In genomic region chr16:38468706-38469018, GRCm38 (mm10) we compare ENCODE assay signal across 30 mouse cellular contexts. TPM values are rescaled to one million over a fixed set of nuclear protein-coding genes. Genes with fewer than 3 reads are reported as not detected.
DNase-seq lines count a peak whose midpoint lies in the region; ATAC-seq and TF ChIP-seq lines count a peak whose summit lies in the region.
"Had no signal": no experiment of that assay in that cellular context is flagged by ENCODE, and none has a peak within 500 bp of the region (broad histone marks: within the 10 kb centered on the region; RNA-seq: fewer than 3 reads in every experiment).

No protein-coding gene starts in this region.

- no peak overlapping the region for H3K4me3 ChIP-seq in gastrocnemius, adult 2 months
- H3K4me3 ChIP-seq in MEL (ENCODE audit: control insufficient read depth in 1 of 2, insufficient read depth in 1 of 2, low read depth in 2 of 2, low read length in 2 of 2) = no peak overlapping the region
- H3K4me3 ChIP-seq in intestine, postnatal 0 days (ENCODE audit: low read depth, low read length) = no peak overlapping the region
- H3K4me3 ChIP-seq: forebrain, embryonic 12.5 days; hindbrain, embryonic 13.5 days; left cerebral cortex, adult 2 months; limb, embryonic 10.5 days; liver, embryonic 13.5 days; lung, embryonic 15.5 days; midbrain, embryonic 10.5 days; myocyte had no signal

- TF ChIP-seq EP300 in MEL (IDR thresholded peaks at IDR 0.05; ENCODE audit: low read depth in 1 of 2, low read length in 2 of 2) = no peak

- no peak overlapping the region for H3K9ac ChIP-seq in MEL (ENCODE audit: control insufficient read depth, low read depth, low read length, poor library complexity, severe bottlenecking)
- no peak overlapping the region for H3K9ac ChIP-seq in intestine, postnatal 0 days (ENCODE audit: low read depth, low read length)
- H3K9ac ChIP-seq: forebrain, embryonic 12.5 days; hindbrain, embryonic 13.5 days; lung, embryonic 15.5 days had no signal

- WGBS in intestine, postnatal 0 days = 42% methylated on average over 3 of the region's 3 CpGs

- H3K9me3 ChIP-seq in MEL (replicated peaks; ENCODE audit: insufficient read depth, low read length) = no peaks in the 10 kb centered on the region
- no peaks in the 10 kb centered on the region for H3K9me3 ChIP-seq in intestine, postnatal 0 days (ENCODE audit: control insufficient read depth)
- H3K9me3 ChIP-seq: forebrain, embryonic 12.5 days; G1E; hindbrain, embryonic 13.5 days; limb, embryonic 10.5 days; liver, embryonic 13.5 days; lung, embryonic 15.5 days; midbrain, embryonic 10.5 days had no signal

- no peaks in the 10 kb centered on the region for H3K27me3 ChIP-seq in MEL (ENCODE audit: control insufficient read depth in 1 of 2, insufficient read depth in 2 of 2, low read length in 2 of 2)
- no peaks in the 10 kb centered on the region for H3K27me3 ChIP-seq in intestine, postnatal 0 days (replicated peaks; ENCODE audit: control insufficient read depth, insufficient read depth, low read length)
- H3K27me3 ChIP-seq: forebrain, embryonic 12.5 days; hindbrain, embryonic 13.5 days; liver, embryonic 13.5 days; lung, embryonic 15.5 days had no signal

- no peak; the same call in 1 of the 2 replicates for TF ChIP-seq RAD21 in MEL (IDR thresholded peaks at IDR 0.05; ENCODE audit: low read depth, low read length)

- TF ChIP-seq POLR2A in MEL (IDR thresholded peaks at IDR 0.05; ENCODE audit: control insufficient read depth in 1 of 2, insufficient read depth in 1 of 2, low read depth in 1 of 2, low read length in 2 of 2, poor library complexity in 1 of 2) = no peak

- peaks cover 0 to 20% of the 10 kb centered on the region in 2 experiments; a peak in 3 of 4 replicates for H3K4me1 ChIP-seq in MEL (ENCODE audit: control insufficient read depth in 1 of 2, insufficient read depth in 2 of 2, low read length in 2 of 2)
- no peaks in the 10 kb centered on the region for H3K4me1 ChIP-seq in intestine, postnatal 0 days (replicated peaks; ENCODE audit: control insufficient read depth, insufficient read depth, low read length)
- H3K4me1 ChIP-seq: forebrain, embryonic 12.5 days; hindbrain, embryonic 13.5 days; limb, embryonic 10.5 days; lung, embryonic 15.5 days; midbrain, embryonic 10.5 days had no signal

- peak; percentile 29; the same call in 1 of the 2 replicates for TF ChIP-seq CTCF in gastrocnemius, adult 2 months (IDR thresholded peaks at IDR 0.05)
- no peak for TF ChIP-seq CTCF in MEL (IDR thresholded peaks at IDR 0.05 in 2 of 3, conservative IDR thresholded peaks at IDR 0.05 in 1 of 3; ENCODE audit: control insufficient read depth in 1 of 3, insufficient read depth in 1 of 3, low read depth in 2 of 3, low read length in 3 of 3, poor library complexity in 1 of 3, severe bottlenecking in 1 of 3)
- peak; percentile 58 for TF ChIP-seq CTCF in intestine, postnatal 0 days (IDR thresholded peaks at IDR 0.05; ENCODE audit: low read depth)

- H3K36me3 ChIP-seq in MEL (ENCODE audit: control insufficient read depth in 1 of 2, insufficient read depth in 2 of 2, low read length in 2 of 2) = peaks cover 0 to 20% of the 10 kb centered on the region in 2 experiments; a peak in 2 of 4 replicates
- H3K36me3 ChIP-seq in intestine, postnatal 0 days (ENCODE audit: control insufficient read depth, insufficient read depth) = no peaks in the 10 kb centered on the region
- H3K36me3 ChIP-seq: forebrain, embryonic 12.5 days; hindbrain, embryonic 13.5 days; limb, embryonic 10.5 days; liver, embryonic 13.5 days; lung, embryonic 15.5 days; midbrain, embryonic 10.5 days had no signal

- DNase-seq in gastrocnemius, adult 2 months = no peak
- DNase-seq in gastrocnemius, postnatal 14 days = no peak
- DNase-seq in kidney, postnatal 14 days = peak; percentile 30
- no peak for DNase-seq in kidney, adult 11 months
- no peak for DNase-seq in MEL (ENCODE audit: low read depth, low spot score)
- no peak for DNase-seq in layer of hippocampus, adult 18-20 months (ENCODE audit: low spot score in 2 of 2)
- no peak for DNase-seq in left cerebral cortex, postnatal 14 days (ENCODE audit: low spot score in 2 of 2)
- DNase-seq: cerebellum, adult 8-10 months; gastrocnemius, postnatal 36 days; heart, postnatal 14 days; layer of hippocampus, adult 9-11 months; liver, embryonic 13.5 days; lung, postnatal 4 days; right cerebral cortex, postnatal 14 days; spleen, adult 18-20 months; thymus, postnatal 36 days had no signal

- H3K27ac ChIP-seq in gastrocnemius, adult 2 months = no peak overlapping the region
- no peak overlapping the region for H3K27ac ChIP-seq in MEL (ENCODE audit: control insufficient read depth, low read depth, low read length)
- H3K27ac ChIP-seq in intestine, postnatal 0 days (ENCODE audit: low read depth, low read length) = peak overlapping the region; percentile 62; the same call in 1 of the 2 replicates
- H3K27ac ChIP-seq: forebrain, embryonic 12.5 days; hindbrain, embryonic 13.5 days; left cerebral cortex, adult 2 months; limb, embryonic 10.5 days; liver, embryonic 13.5 days; lung, embryonic 15.5 days; midbrain, embryonic 10.5 days had no signal

- intact Hi-C loops in gastrocnemius, adult 2 months (cut with DNase I) = no loop called here
- intact Hi-C loops in gastrocnemius, postnatal 14 days (cut with DNase I; ENCODE audit: low total_unique reads) = no loop called here
- intact Hi-C loops in left cerebral cortex, postnatal 14 days (cut with DNase I) = no loop called here

- H3K79me2 ChIP-seq in MEL (ENCODE audit: control insufficient read depth, insufficient read depth, low read length, poor library complexity) = no peaks in the 10 kb centered on the region

- ATAC-seq in intestine, postnatal 0 days = peak; percentile 23; the same call in 1 of the 2 replicates
- ATAC-seq: CD4-positive, CD25-positive, alpha-beta regulatory T cell, adult 4 months had no signal

- H3K4me2 ChIP-seq in intestine, postnatal 0 days (replicated peaks; ENCODE audit: low read depth) = no peak overlapping the region
- H3K4me2 ChIP-seq: forebrain, embryonic 12.5 days; heart, embryonic 11.5 days; hindbrain, embryonic 13.5 days; liver, embryonic 13.5 days; lung, embryonic 15.5 days had no signal

TF ChIP-seq in MEL, 35 proteins besides CTCF, POLR2A, EP300 and RAD21:
- TF ChIP-seq SMC3 (IDR thresholded peaks at IDR 0.05; ENCODE audit: low read depth, low read length) (peak; percentile 16; the same call in 1 of the 2 replicates), GATA1 (IDR thresholded peaks at IDR 0.05; ENCODE audit: low read depth, low read length) (no peak)
TF ChIP-seq in MEL: peak in this region for 1.

RNA-seq across cellular contexts. Expression of gene Cd80, which starts 13.3 kb away (rescaled TPM):
- under 1 TPM; 0.13 to 0.31 TPM for total RNA-seq in gastrocnemius, adult 2 months (2021)
- total RNA-seq in gastrocnemius, postnatal 14 days (2021) = under 1 TPM in 1 of 2 experiments, not detected in 1; 0.12 TPM
- total RNA-seq in MEL (2012; rRNA removed) = 0.04 and 0.07 TPM in 2 replicates
- under 1 TPM in 1 of 2 experiments, not detected in 1; 0.38 TPM for polyA plus RNA-seq in MEL (2012; ENCODE audit: insufficient read depth in 1 of 2, insufficient read length in 2 of 2, low read depth in 1 of 2, low replicate concordance in 2 of 2, missing spikeins in 1 of 2)
- polyA plus RNA-seq in intestine, postnatal 0 days (2015; fragmentation: Nextera tagmentation; extraction: Ambion mirVana) = 0.23 and 0.33 TPM in 2 replicates
- under 1 TPM; 0.46 to 0.50 TPM for total RNA-seq in layer of hippocampus, adult 18-20 months (2021)
- total RNA-seq in left cerebral cortex, postnatal 14 days (2021) = under 1 TPM; 0.30 to 0.46 TPM
- polyA plus RNA-seq: adrenal gland, adult 2 months had no signal

RNA-seq across cellular contexts. Expression of gene Adprh, which starts 16.2 kb away (rescaled TPM):
- total RNA-seq in gastrocnemius, adult 2 months (2021) = 10 to 100 TPM; 17.5 to 20.9 TPM
- total RNA-seq in gastrocnemius, postnatal 14 days (2021) = 10 to 100 TPM; 25.5 to 27.6 TPM
- 20.1 and 24.8 TPM in 2 replicates for total RNA-seq in MEL (2012; rRNA removed)
- 10 to 100 TPM in 1 of 2 experiments, not detected in 1; 86.7 TPM for polyA plus RNA-seq in MEL (2012; ENCODE audit: insufficient read depth in 1 of 2, insufficient read length in 2 of 2, low read depth in 1 of 2, low replicate concordance in 2 of 2, missing spikeins in 1 of 2)
- 55.3 and 58.8 TPM in 2 replicates for polyA plus RNA-seq in intestine, postnatal 0 days (2015; fragmentation: Nextera tagmentation; extraction: Ambion mirVana)
- total RNA-seq in layer of hippocampus, adult 18-20 months (2021) = 10 to 100 TPM; 57.1 to 57.6 TPM
- total RNA-seq in left cerebral cortex, postnatal 14 days (2021) = 10 to 100 TPM; 61.4 to 63.4 TPM

RNA-seq across cellular contexts. Expression of gene Pla1a, which starts 35.7 kb away (rescaled TPM):
- total RNA-seq in gastrocnemius, adult 2 months (2021) = 1 to 10 TPM; 5.3 to 6.3 TPM
- total RNA-seq in gastrocnemius, postnatal 14 days (2021) = 1 to 10 TPM; 3.8 to 4.7 TPM
- not detected in 2 replicates for total RNA-seq in MEL (2012; rRNA removed)
- polyA plus RNA-seq in MEL (2012; ENCODE audit: insufficient read depth in 1 of 2, insufficient read length in 2 of 2, low read depth in 1 of 2, low replicate concordance in 2 of 2, missing spikeins in 1 of 2) = under 1 TPM in 1 of 2 experiments, not detected in 1; 0.04 TPM
- 1.6 and 1.8 TPM in 2 replicates for polyA plus RNA-seq in intestine, postnatal 0 days (2015; fragmentation: Nextera tagmentation; extraction: Ambion mirVana)
- 1 to 10 TPM in 1 of 2 experiments, under 1 TPM in 1; 0.61 to 1.1 TPM for total RNA-seq in layer of hippocampus, adult 18-20 months (2021)
- total RNA-seq in left cerebral cortex, postnatal 14 days (2021) = 1 to 10 TPM in 1 of 2 experiments, under 1 TPM in 1; 0.57 to 1.3 TPM
- total RNA-seq: common myeloid progenitor, adult 5-6 weeks had no signal
- polyA plus RNA-seq: embryonic facial prominence, embryonic 11.5 days; G1E had no signal

RNA-seq across cellular contexts. Expression of gene Timmdc1, which starts 53.8 kb away (rescaled TPM):
- 10 to 100 TPM; 40.9 to 54.9 TPM for total RNA-seq in gastrocnemius, adult 2 months (2021)
- 10 to 100 TPM; 40.7 to 45.0 TPM for total RNA-seq in gastrocnemius, postnatal 14 days (2021)
- 36.4 and 38.0 TPM in 2 replicates for total RNA-seq in MEL (2012; rRNA removed)
- polyA plus RNA-seq in MEL (2012; ENCODE audit: insufficient read depth in 1 of 2, insufficient read length in 2 of 2, low read depth in 1 of 2, low replicate concordance in 2 of 2, missing spikeins in 1 of 2) = 10 to 100 TPM in 1 of 2 experiments, not detected in 1; 40.4 TPM
- 11.8 and 13.8 TPM in 2 replicates for polyA plus RNA-seq in intestine, postnatal 0 days (2015; fragmentation: Nextera tagmentation; extraction: Ambion mirVana)
- total RNA-seq in layer of hippocampus, adult 18-20 months (2021) = 10 to 100 TPM; 29.1 to 29.5 TPM
- total RNA-seq in left cerebral cortex, postnatal 14 days (2021) = 10 to 100 TPM; 30.2 to 31.5 TPM

Comparison
In these comparisons a context has a peak if more than half of its experiments do, and no peak if none do; other contexts are left out.
1. CTCF ChIP-seq: peak in gastrocnemius, adult 2 months (single experiment) and intestine, postnatal 0 days (single experiment); none in MEL (0 of 3).